Mouse (Mus musculus): ENCODE data around the gene Ggact. TPM values are rescaled to one million over a fixed set of nuclear protein-coding genes. Genes with fewer than 3 reads are reported as not detected.
A peak's percentile ranks its signal among the peaks of the same experiment; 100 is the strongest.

Gene Ggact
- polyA plus RNA-seq, 1 experiment, result not detected

GRCm38 (mm10) chr14:122880291-122880690, 33.3 kb downstream of the Ggact start:
- WGBS, result 90% methylated on average over 7 of the region's 7 CpGs
- TF ChIP-seq CTCF (IDR thresholded peaks at IDR 0.05; ENCODE audit: insufficient read depth, low read depth, low read length) (no peak), POLR2A (IDR thresholded peaks at IDR 0.05; ENCODE audit: insufficient read depth, low read depth, low read length) (no peak)
- no peak overlapping the region for H3K27ac ChIP-seq (ENCODE audit: insufficient read depth, low read depth, low read length)
- H3K4me1 ChIP-seq (ENCODE audit: control insufficient read depth, insufficient read depth, low read length), result peaks cover 7% of the 10 kb centered on the region
- no peak overlapping the region for H3K4me3 ChIP-seq (ENCODE audit: insufficient read depth, low read depth, low read length)

- TF ChIP-seq POLR2A (IDR thresholded peaks at IDR 0.05; ENCODE audit: insufficient read depth, low read depth, low read length) (no peak), CTCF (IDR thresholded peaks at IDR 0.05; ENCODE audit: insufficient read depth, low read depth, low read length) (no peak)
- Histone ChIP-seq H3K4me3 (ENCODE audit: insufficient read depth, low read depth, low read length) (no peak overlapping the region), H3K4me1 (ENCODE audit: control insufficient read depth, insufficient read depth, low read length) (peaks cover 7% of the 10 kb centered on the region), H3K27ac (ENCODE audit: insufficient read depth, low read depth, low read length) (no peak overlapping the region)
- 91% methylated on average over 3 of the region's 3 CpGs for WGBS
These were observed 35.8 kb downstream of the Ggact start for GRCm38 (mm10) chr14:122877787-122878186.

- peaks cover 7% of the 10 kb centered on the region for H3K4me1 ChIP-seq (ENCODE audit: control insufficient read depth, insufficient read depth, low read length)
- no peak overlapping the region for H3K4me3 ChIP-seq (ENCODE audit: insufficient read depth, low read depth, low read length)
- no peak overlapping the region for H3K27ac ChIP-seq (ENCODE audit: insufficient read depth, low read depth, low read length)
- no peak for TF ChIP-seq CTCF (IDR thresholded peaks at IDR 0.05; ENCODE audit: insufficient read depth, low read depth, low read length)
- no peak for TF ChIP-seq POLR2A (IDR thresholded peaks at IDR 0.05; ENCODE audit: insufficient read depth, low read depth, low read length)
- 68% methylated on average over 7 of the region's 7 CpGs for WGBS
These were observed 36.8 kb downstream of the Ggact start for GRCm38 (mm10) chr14:122876723-122877122.

- TF ChIP-seq CTCF (IDR thresholded peaks at IDR 0.05; ENCODE audit: insufficient read depth, low read depth, low read length) (peak; percentile 78), POLR2A (IDR thresholded peaks at IDR 0.05; ENCODE audit: insufficient read depth, low read depth, low read length) (no peak)
- 3% methylated on average over 6 of the region's 6 CpGs for WGBS
- H3K4me1 ChIP-seq (ENCODE audit: control insufficient read depth, insufficient read depth, low read length), result peaks cover 7% of the 10 kb centered on the region
- no peak overlapping the region for H3K27ac ChIP-seq (ENCODE audit: insufficient read depth, low read depth, low read length)
- no peak overlapping the region for H3K4me3 ChIP-seq (ENCODE audit: insufficient read depth, low read depth, low read length)
These were observed 37.4 kb downstream of the Ggact start for GRCm38 (mm10) chr14:122876163-122876562.

GRCm38 (mm10) chr14:122875636-122876035, 37.9 kb downstream of the Ggact start:
- WGBS, result 69% methylated on average over 6 of the region's 6 CpGs
- Histone ChIP-seq H3K4me1 (ENCODE audit: control insufficient read depth, insufficient read depth, low read length) (peaks cover 7% of the 10 kb centered on the region), H3K4me3 (ENCODE audit: insufficient read depth, low read depth, low read length) (no peak overlapping the region), H3K27ac (ENCODE audit: insufficient read depth, low read depth, low read length) (peak overlapping the region; percentile 67; the same call in 1 of the 2 replicates)
- TF ChIP-seq CTCF (IDR thresholded peaks at IDR 0.05; ENCODE audit: insufficient read depth, low read depth, low read length) (no peak), POLR2A (IDR thresholded peaks at IDR 0.05; ENCODE audit: insufficient read depth, low read depth, low read length) (no peak)

GRCm38 (mm10) chr14:122875056-122875455, 38.5 kb downstream of the Ggact start:
- 75% methylated on average over 8 of the region's 8 CpGs for WGBS
- H3K27ac ChIP-seq (ENCODE audit: insufficient read depth, low read depth, low read length), result 0 out of 2 replicates have a peak overlapping the region, but pooled peaks have one; percentile 31
- peaks cover 7% of the 10 kb centered on the region for H3K4me1 ChIP-seq (ENCODE audit: control insufficient read depth, insufficient read depth, low read length)
- no peak for TF ChIP-seq POLR2A (IDR thresholded peaks at IDR 0.05; ENCODE audit: insufficient read depth, low read depth, low read length)
- TF ChIP-seq CTCF (IDR thresholded peaks at IDR 0.05; ENCODE audit: insufficient read depth, low read depth, low read length), result no peak
- no peak overlapping the region for H3K4me3 ChIP-seq (ENCODE audit: insufficient read depth, low read depth, low read length)

- Histone ChIP-seq H3K27ac (ENCODE audit: insufficient read depth, low read depth, low read length) (no peak overlapping the region), H3K4me1 (ENCODE audit: control insufficient read depth, insufficient read depth, low read length) (peaks cover 9% of the 10 kb centered on the region), H3K4me3 (ENCODE audit: insufficient read depth, low read depth, low read length) (no peak overlapping the region)
- no peak for TF ChIP-seq CTCF (IDR thresholded peaks at IDR 0.05; ENCODE audit: insufficient read depth, low read depth, low read length)
- no peak for TF ChIP-seq POLR2A (IDR thresholded peaks at IDR 0.05; ENCODE audit: insufficient read depth, low read depth, low read length)
- 83% methylated on average over 6 of the region's 6 CpGs for WGBS
These were observed 40.9 kb downstream of the Ggact start for GRCm38 (mm10) chr14:122872612-122873011.

GRCm38 (mm10) chr14:122871841-122872580, 41.5 kb downstream of the Ggact start:
- TF ChIP-seq POLR2A (IDR thresholded peaks at IDR 0.05; ENCODE audit: insufficient read depth, low read depth, low read length), result no peak
- no peak for TF ChIP-seq CTCF (IDR thresholded peaks at IDR 0.05; ENCODE audit: insufficient read depth, low read depth, low read length)
- Histone ChIP-seq H3K4me1 (ENCODE audit: control insufficient read depth, insufficient read depth, low read length) (peaks cover 9% of the 10 kb centered on the region), H3K27ac (ENCODE audit: insufficient read depth, low read depth, low read length) (no peak overlapping the region), H3K4me3 (ENCODE audit: insufficient read depth, low read depth, low read length) (no peak overlapping the region)
- WGBS, result 38% methylated on average over 4 of the region's 4 CpGs

GRCm38 (mm10) chr14:122869831-122870230, 43.7 kb downstream of the Ggact start:
- Histone ChIP-seq H3K4me1 (ENCODE audit: control insufficient read depth, insufficient read depth, low read length) (peaks cover 5% of the 10 kb centered on the region), H3K27ac (ENCODE audit: insufficient read depth, low read depth, low read length) (no peak overlapping the region), H3K4me3 (ENCODE audit: insufficient read depth, low read depth, low read length) (no peak overlapping the region)
- 89% methylated on average over 6 of the region's 6 CpGs for WGBS
- TF ChIP-seq POLR2A (IDR thresholded peaks at IDR 0.05; ENCODE audit: insufficient read depth, low read depth, low read length) (no peak), CTCF (IDR thresholded peaks at IDR 0.05; ENCODE audit: insufficient read depth, low read depth, low read length) (no peak)
